Mouse (Mus musculus) midbrain, embryonic 11.5 days (tissue): ENCODE data around the gene Gm17581. TPM values are rescaled to one million over a fixed set of nuclear protein-coding genes. Genes with fewer than 3 reads are reported as not detected.
"Not testable (repeated sequence)": the region's sequence is repeated elsewhere in the genome, so short reads cannot be mapped to it uniquely, and the experiment has no call there.

Experiments
- ATAC-seq: fragments of 200-750 bp; cut with Nextera tagmentation; 2 replicates; pipeline ENCODE4 v1.8.0; 2017; ENCODE audit warnings: moderate TSS enrichment, moderate library complexity; ENCODE audit not compliant: low FRiP score
- DNase-seq: peaks from one replicate; pipeline ENCODE4 v3.0.0; 2015; ENCODE audit warnings: low spot score; ENCODE audit errors: missing footprints
- H3K27ac ChIP-seq: fragments of 300-500 bp; sonication (generic); 2 replicates; pipeline ENCODE4 v1.5.1; 2014; ENCODE audit warnings: low read depth, low read length
- H3K27me3 ChIP-seq: fragments of 300-500 bp; sonication (generic); 2 replicates; pipeline ENCODE4 v1.6.1; 2014; ENCODE audit warnings: mild to moderate bottlenecking, low read length, moderate library complexity, mixed read lengths; ENCODE audit not compliant: control insufficient read depth, insufficient read depth
- H3K36me3 ChIP-seq: fragments of 300-500 bp; sonication (generic); 2 replicates; pipeline ENCODE4 v1.6.1; 2014; ENCODE audit warnings: mild to moderate bottlenecking, low read length, moderate library complexity, mixed read lengths; ENCODE audit not compliant: control insufficient read depth, insufficient read depth
- H3K4me1 ChIP-seq: fragments of 300-500 bp; sonication (generic); 2 replicates; pipeline ENCODE4 v1.6.1; 2014; ENCODE audit warnings: low read length; ENCODE audit not compliant: control insufficient read depth, insufficient read depth
- H3K4me2 ChIP-seq: fragments of 300-500 bp; sonication (generic); 2 replicates; pipeline ENCODE4 v1.6.1; 2014; ENCODE audit warnings: mild to moderate bottlenecking, moderate library complexity
- H3K4me3 ChIP-seq: fragments of 300-500 bp; sonication (generic); 2 replicates; pipeline ENCODE4 v1.5.1; 2014; ENCODE audit warnings: low read depth, low read length
- H3K9ac ChIP-seq: fragments of 300-500 bp; sonication (generic); 2 replicates; pipeline ENCODE4 v1.6.1; 2014; ENCODE audit warnings: low read length
- H3K9me3 ChIP-seq: fragments of 300-500 bp; sonication (generic); 2 replicates; pipeline ENCODE4 v1.6.1; 2016; ENCODE audit warnings: low read length; ENCODE audit not compliant: control insufficient read depth
- whole genome bisulfite sequencing: fragments of 180-500 bp; shearing (Covaris S2); extraction: QIAGEN DNeasy Blood & Tissue Kit; methylation state at CpG from one replicate; pipeline ENCODE4 v1.1.7; 2014; 5-methylcytosine and 5-hydroxymethylcytosine counted together
- polyA plus RNA-seq: library from polyadenylated mRNA; unstranded; fragments of >200 nt; fragmentation: Nextera tagmentation; extraction: Ambion mirVana; gene quantifications from 2 replicates; pipeline ENCODE4 v1.2.1, GENCODE M21; 2014

Gm17581 gene
- not detected in 2 replicates for polyA plus RNA-seq

- WGBS, result 87% methylated on average over 5 of the region's 5 CpGs
- not testable (repeated sequence) for H3K36me3 ChIP-seq, DNase-seq
Measured at GRCm38 (mm10) chr2:155735766-155736165, at the start of gene Gm17581. Gene Gm17581, minus strand, starts transcription at chr2:155735866.

GRCm38 (mm10) chr2:155784534-155784933 lies 48.9 kb upstream of the Gm17581 start:
- no peak for ATAC-seq
- no peak for DNase-seq
- 85% methylated on average over 6 of the region's 6 CpGs for WGBS

More at GRCm38 (mm10) chr2:155735766-155736165, at the start of gene Gm17581:
- H3K4me2 ChIP-seq, H3K27ac ChIP-seq, H3K4me3 ChIP-seq, H3K4me1 ChIP-seq, H3K9me3 ChIP-seq, H3K9ac ChIP-seq, H3K27me3 ChIP-seq, ATAC-seq: not testable (repeated sequence)

GRCm38 (mm10) chr2:155779506-155779905 lies 43.8 kb upstream of the Gm17581 start:
- H3K36me3 ChIP-seq, result no peaks in the 10 kb centered on the region
- WGBS, result 82% methylated on average over 3 of the region's 3 CpGs
- DNase-seq, result no peak
- H3K9ac ChIP-seq, result no peak overlapping the region
- H3K27me3 ChIP-seq, result peaks cover 9% of the 10 kb centered on the region; the same call in 1 of the 2 replicates
- no peaks in the 10 kb centered on the region for H3K9me3 ChIP-seq
- no peak overlapping the region for H3K27ac ChIP-seq
- H3K4me1 ChIP-seq, result peaks cover 5% of the 10 kb centered on the region; the same call in 1 of the 2 replicates
- no peak overlapping the region for H3K4me3 ChIP-seq
- no peak overlapping the region for H3K4me2 ChIP-seq
- ATAC-seq, result no peak

More at GRCm38 (mm10) chr2:155784534-155784933, 48.9 kb upstream of the Gm17581 start:
- H3K9ac ChIP-seq, result no peak overlapping the region
- H3K4me3 ChIP-seq, result no peak overlapping the region
- H3K9me3 ChIP-seq, result no peaks in the 10 kb centered on the region
- no peak overlapping the region for H3K4me2 ChIP-seq
- H3K4me1 ChIP-seq, result no peaks in the 10 kb centered on the region
- H3K27ac ChIP-seq, result no peak overlapping the region
- no peaks in the 10 kb centered on the region for H3K27me3 ChIP-seq
- no peaks in the 10 kb centered on the region for H3K36me3 ChIP-seq

GRCm38 (mm10) chr2:155779066-155779465 lies 43.4 kb upstream of the Gm17581 start:
- 74% methylated on average over 7 of the region's 7 CpGs for WGBS

GRCm38 (mm10) chr2:155778004-155778403 lies 42.3 kb upstream of the Gm17581 start:
- no peak overlapping the region for H3K27ac ChIP-seq
- no peak for ATAC-seq
- H3K4me2 ChIP-seq, result no peak overlapping the region
- H3K4me3 ChIP-seq, result no peak overlapping the region
- no peak for DNase-seq
- H3K36me3 ChIP-seq, result no peaks in the 10 kb centered on the region
- WGBS, result 70% methylated on average over 6 of the region's 6 CpGs
- H3K9ac ChIP-seq, result no peak overlapping the region
- peaks cover 17% of the 10 kb centered on the region for H3K27me3 ChIP-seq
- H3K4me1 ChIP-seq, result peaks cover 5% of the 10 kb centered on the region; the same call in 1 of the 2 replicates
- no peaks in the 10 kb centered on the region for H3K9me3 ChIP-seq

More at GRCm38 (mm10) chr2:155779066-155779465, 43.4 kb upstream of the Gm17581 start:
- H3K36me3 ChIP-seq, result no peaks in the 10 kb centered on the region
- H3K27me3 ChIP-seq, result peaks cover 11% of the 10 kb centered on the region; the same call in 1 of the 2 replicates
- no peaks in the 10 kb centered on the region for H3K9me3 ChIP-seq
- H3K4me1 ChIP-seq, result peaks cover 5% of the 10 kb centered on the region; the same call in 1 of the 2 replicates
- H3K9ac ChIP-seq, result no peak overlapping the region
- H3K4me2 ChIP-seq, result no peak overlapping the region
- H3K27ac ChIP-seq, result no peak overlapping the region
- no peak for DNase-seq
- no peak overlapping the region for H3K4me3 ChIP-seq
- ATAC-seq, result no peak

- no peak overlapping the region for H3K4me2 ChIP-seq
- H3K4me3 ChIP-seq, result no peak overlapping the region
- H3K4me1 ChIP-seq, result peaks cover 5% of the 10 kb centered on the region; the same call in 1 of the 2 replicates
- no peak overlapping the region for H3K9ac ChIP-seq
- H3K27me3 ChIP-seq, result peaks cover 17% of the 10 kb centered on the region
- WGBS, result 76% methylated on average over 4 of the region's 4 CpGs
- H3K9me3 ChIP-seq, result no peaks in the 10 kb centered on the region
- DNase-seq (no peak), ATAC-seq (no peak)
- no peak overlapping the region for H3K27ac ChIP-seq
- no peaks in the 10 kb centered on the region for H3K36me3 ChIP-seq
Measured at GRCm38 (mm10) chr2:155777688-155777985, 42.0 kb upstream of the Gm17581 start.

- Histone ChIP-seq H3K9me3 (no peaks in the 10 kb centered on the region), H3K36me3 (no peaks in the 10 kb centered on the region), H3K27ac (no peak overlapping the region), H3K4me2 (no peak overlapping the region), H3K4me3 (no peak overlapping the region), H3K9ac (no peak overlapping the region), H3K27me3 (peaks cover 17% of the 10 kb centered on the region), H3K4me1 (peaks cover 5% of the 10 kb centered on the region; the same call in 1 of the 2 replicates)
- DNase-seq (no peak), ATAC-seq (no peak)
- 68% methylated on average over 10 of the region's 10 CpGs for WGBS
Measured at GRCm38 (mm10) chr2:155776824-155777687, 41.4 kb upstream of the Gm17581 start.

GRCm38 (mm10) chr2:155775685-155776263 lies 40.1 kb upstream of the Gm17581 start:
- Histone ChIP-seq H3K4me1 (peaks cover 5% of the 10 kb centered on the region; the same call in 1 of the 2 replicates), H3K4me2 (peak overlapping the region; percentile 90), H3K36me3 (no peaks in the 10 kb centered on the region), H3K27me3 (peaks cover 17% of the 10 kb centered on the region), H3K4me3 (peak overlapping the region; percentile 68), H3K9ac (peak overlapping the region; percentile 73), H3K9me3 (no peaks in the 10 kb centered on the region), H3K27ac (peak overlapping the region; percentile 59)
- DNase-seq, result peak; percentile 95
- WGBS, result 2% methylated on average over 44 of the region's 44 CpGs
- ATAC-seq, result peak; percentile 79
